Mouse (Mus musculus): ENCODE data around the gene Lgals3bp.

DNA sequence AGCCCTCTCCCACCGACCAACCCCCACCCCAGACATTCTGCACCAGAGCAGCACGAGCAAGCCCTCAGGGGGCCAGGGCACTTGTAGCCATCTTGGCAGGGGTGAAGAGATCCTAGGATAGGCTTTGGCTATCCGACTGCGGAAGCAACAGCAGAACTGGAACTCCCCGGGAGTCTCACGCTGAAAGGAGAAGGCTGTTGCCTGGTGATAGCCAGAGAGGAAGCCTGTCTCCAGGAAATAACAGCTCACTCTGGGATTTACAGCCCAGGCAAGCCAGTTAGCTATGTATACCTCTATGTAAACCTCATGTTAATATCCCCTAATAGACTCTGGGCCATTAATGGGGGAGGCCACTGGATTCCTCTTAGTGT lies 1.3 kb downstream of the Lgals3bp start:
- no peak for TF ChIP-seq CTCF (IDR thresholded peaks at IDR 0.05; ENCODE audit: control insufficient read depth, insufficient read depth, low read length)
- TF ChIP-seq POLR2A (IDR thresholded peaks at IDR 0.05; ENCODE audit: borderline replicate concordance, control insufficient read depth, low read depth, low read length): no peak

All from bone marrow, adult 2 months (tissue).